Mouse (Mus musculus) adrenal gland, postnatal 10 days (tissue): ENCODE measurements around the gene 4833439L19Rik. TPM values are rescaled to one million over a fixed set of nuclear protein-coding genes. Genes with fewer than 3 reads are reported as not detected.

Experiments used
- DNase-seq: peaks from one replicate; pipeline ENCODE4 v3.0.0; 2021; ENCODE audit warnings: mixed read lengths
- total RNA-seq, 2 experiments: library from RNA; stranded (reverse); gene quantifications; 2 replicates each; pipeline ENCODE4 v1.2.3; 2021

Gene 4833439L19Rik
- total RNA-seq, 2 experiments from 2014 or later: 101 to 104 TPM

- peak; percentile 21 for DNase-seq
Observed at GRCm38 (mm10) chr13:54582860-54583259, 17.6 kb upstream of the 4833439L19Rik start.

- peak; percentile 64 for DNase-seq
Observed at GRCm38 (mm10) chr13:54582126-54582525, 16.9 kb upstream of the 4833439L19Rik start.

DNA sequence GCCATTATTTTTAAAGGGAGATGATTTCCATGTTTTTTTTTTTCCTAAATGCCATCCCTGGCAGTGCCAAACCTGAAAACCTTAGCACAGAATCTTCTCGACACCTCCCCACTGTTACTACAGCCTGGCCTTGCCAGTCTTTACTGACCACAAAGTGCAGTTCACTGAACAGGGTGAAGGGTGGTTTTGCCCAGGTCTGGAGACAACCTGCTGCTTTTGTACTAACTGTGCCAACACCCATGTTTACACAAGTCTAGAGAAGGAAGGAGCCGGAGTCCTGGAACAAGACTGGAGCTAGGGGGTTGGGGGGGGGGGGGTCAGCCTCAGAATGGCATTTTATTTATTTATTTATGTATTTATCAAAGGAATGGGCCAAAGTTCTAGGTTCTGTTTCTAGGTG is 16.1 kb upstream of the 4833439L19Rik start:
- no peak for DNase-seq

DNA sequence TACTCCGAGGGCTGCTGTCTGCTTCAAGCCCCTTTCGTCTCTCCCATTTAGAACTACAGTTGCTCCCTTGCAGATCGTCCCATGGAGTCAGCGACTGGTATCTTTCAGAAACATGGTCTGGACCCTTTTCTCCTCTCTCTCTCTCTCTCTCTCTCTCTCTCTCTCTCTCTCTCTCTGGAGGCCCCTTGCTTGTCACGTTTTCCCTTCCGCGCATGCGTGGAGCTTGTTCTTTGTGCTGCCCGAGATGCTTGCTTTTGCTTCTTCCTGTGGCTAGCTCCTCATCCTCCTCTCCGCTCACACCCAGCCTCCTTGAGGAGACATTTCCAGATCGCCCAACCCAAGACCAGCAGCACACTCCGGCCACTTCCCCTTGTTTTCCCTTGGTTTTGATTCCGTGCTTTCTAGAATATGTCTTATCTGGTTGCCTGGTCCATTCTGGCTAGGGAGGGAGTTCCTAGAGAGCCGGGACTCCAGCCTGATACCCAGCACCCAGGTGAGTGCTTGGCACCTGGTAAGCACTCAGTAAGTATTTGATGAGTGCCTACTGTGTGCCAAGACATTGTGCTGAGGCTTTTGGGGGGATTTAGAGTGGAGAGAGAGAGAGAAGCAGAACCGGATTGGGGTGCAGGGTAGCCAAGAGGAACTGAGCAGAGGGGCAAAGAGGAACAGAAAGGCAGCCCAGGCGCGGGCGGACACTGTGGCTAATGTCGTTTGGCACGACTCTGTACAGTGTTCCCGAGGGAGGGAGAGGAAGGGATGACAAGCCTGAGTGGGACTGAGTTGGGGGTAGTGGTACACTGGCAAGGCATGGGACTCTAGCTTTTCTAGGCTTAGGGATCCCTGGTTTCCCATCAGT is 12.6 kb upstream of the 4833439L19Rik start:
- no peak for DNase-seq

- DNase-seq: peak; percentile 42
Observed at GRCm38 (mm10) chr13:54575489-54575888, 10.3 kb upstream of the 4833439L19Rik start.

DNA sequence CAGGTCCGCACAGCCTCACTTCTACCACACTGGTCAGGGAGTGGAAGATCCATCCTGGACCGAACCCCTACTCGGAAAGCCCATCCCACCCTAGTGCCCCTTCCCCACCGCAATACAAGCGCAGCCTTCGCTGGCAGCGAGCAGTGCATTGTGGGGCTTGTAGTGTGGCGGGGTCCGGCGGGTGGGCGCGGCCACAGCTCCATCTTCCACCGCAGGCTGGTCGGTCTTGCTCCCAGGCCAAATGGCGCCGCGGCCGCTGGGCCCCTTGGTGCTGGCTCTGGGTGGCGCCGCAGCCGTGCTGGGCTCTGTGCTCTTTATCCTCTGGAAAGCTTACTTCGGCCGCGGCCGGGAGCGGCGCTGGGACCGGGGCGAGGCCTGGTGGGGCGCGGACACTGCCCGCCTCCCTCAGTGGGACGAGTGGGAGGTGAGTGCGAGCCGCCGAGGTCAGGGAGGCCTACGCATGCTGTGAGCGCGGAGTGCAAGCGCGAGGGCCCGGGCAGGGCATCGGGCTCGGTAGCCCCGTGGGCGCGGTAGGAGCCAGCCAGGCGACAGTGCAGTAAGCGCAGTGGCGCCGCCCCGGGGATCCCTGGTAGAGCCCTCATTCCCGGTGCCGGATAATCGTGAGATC is 9.7 kb upstream of the 4833439L19Rik start, which contains the start of gene Arl10:
Arl10 (plus strand) TSS at position 162 of the 628 bp plus-strand sequence.
- DNase-seq: peak; percentile 86

DNA sequence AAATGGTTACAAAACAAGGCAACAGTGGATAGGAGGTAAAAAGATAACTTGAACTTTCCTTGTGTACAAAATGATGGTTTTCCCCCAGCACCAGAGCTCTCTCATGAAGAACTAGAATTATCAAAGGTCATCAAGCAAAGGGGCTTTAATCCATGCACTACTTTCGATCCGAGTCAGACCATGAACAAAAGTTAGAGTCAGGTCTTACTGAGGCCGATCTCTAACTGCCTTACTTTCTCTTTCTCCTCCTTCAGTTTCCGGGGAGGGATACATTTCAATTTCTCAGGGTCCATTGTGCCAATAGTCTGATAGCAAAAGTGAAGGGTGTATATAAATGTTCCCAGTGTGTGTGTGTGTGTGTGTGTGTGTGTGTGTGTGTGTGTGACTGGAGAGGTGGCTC is 7.4 kb upstream of the 4833439L19Rik start:
- DNase-seq: no peak

- peak; percentile 45 for DNase-seq
Observed at GRCm38 (mm10) chr13:54571637-54572036, 6.4 kb upstream of the 4833439L19Rik start.

DNA sequence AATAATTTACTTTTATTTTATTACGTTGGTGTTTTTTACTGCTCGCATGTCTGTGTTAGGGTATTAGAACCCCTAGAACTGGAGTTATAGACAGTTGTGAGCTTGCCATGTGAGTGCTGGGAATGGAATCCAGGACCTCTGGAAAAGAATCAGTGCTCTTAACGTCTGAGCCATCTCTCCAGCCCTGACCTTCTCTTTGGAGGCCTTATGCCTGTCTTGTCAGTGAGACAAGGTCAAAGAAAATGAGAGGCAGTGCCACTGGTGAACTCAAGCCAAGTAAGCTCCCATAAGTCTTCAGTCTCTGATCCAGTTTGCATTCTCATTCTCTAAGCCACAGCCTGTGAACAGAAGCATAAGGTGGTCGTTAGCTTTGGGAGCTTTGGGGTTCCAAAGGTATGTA is 5.5 kb upstream of the 4833439L19Rik start:
- peak; percentile 53 for DNase-seq

- no peak for DNase-seq
Observed at GRCm38 (mm10) chr13:54569282-54569681, 4.0 kb upstream of the 4833439L19Rik start.

GRCm38 (mm10) chr13:54568380-54568779 is 3.1 kb upstream of the 4833439L19Rik start:
- no peak for DNase-seq

DNA sequence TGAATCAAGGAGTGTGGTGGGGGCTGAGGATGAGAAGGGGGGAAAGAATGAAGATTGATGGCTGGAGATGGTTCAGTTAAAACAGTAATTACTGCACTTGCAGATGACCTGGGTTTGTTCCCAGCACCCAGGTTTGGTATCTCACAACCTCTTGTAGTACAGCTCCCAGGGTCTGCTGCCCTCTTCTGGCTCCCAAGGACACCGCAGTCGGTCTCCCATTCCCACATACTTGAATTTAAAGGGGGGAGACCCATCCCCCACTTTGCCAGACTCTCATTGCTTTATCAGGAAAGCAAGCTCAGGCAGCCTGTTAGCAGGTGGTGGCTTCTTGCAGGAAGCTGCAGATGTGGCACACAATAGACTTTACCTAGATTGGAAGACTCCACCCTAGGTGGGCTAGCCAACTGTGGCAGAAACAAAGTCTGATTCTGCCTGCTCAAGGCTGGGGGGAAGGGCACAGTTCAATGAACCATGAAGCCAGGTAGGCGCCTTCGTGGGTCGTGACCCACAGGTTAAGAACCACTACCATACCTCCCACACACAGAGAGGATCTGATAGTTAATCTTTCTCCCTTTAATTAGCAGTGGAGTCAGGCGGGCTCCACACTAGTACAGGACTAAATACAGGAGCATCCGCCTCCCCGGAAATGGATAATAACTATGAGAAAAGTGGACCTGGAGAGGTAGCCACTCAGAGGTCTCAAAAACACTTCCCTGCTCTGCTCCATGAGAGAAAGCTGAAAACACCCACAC is 535 bp upstream of the 4833439L19Rik start:
- DNase-seq: peak; percentile 57

DNA sequence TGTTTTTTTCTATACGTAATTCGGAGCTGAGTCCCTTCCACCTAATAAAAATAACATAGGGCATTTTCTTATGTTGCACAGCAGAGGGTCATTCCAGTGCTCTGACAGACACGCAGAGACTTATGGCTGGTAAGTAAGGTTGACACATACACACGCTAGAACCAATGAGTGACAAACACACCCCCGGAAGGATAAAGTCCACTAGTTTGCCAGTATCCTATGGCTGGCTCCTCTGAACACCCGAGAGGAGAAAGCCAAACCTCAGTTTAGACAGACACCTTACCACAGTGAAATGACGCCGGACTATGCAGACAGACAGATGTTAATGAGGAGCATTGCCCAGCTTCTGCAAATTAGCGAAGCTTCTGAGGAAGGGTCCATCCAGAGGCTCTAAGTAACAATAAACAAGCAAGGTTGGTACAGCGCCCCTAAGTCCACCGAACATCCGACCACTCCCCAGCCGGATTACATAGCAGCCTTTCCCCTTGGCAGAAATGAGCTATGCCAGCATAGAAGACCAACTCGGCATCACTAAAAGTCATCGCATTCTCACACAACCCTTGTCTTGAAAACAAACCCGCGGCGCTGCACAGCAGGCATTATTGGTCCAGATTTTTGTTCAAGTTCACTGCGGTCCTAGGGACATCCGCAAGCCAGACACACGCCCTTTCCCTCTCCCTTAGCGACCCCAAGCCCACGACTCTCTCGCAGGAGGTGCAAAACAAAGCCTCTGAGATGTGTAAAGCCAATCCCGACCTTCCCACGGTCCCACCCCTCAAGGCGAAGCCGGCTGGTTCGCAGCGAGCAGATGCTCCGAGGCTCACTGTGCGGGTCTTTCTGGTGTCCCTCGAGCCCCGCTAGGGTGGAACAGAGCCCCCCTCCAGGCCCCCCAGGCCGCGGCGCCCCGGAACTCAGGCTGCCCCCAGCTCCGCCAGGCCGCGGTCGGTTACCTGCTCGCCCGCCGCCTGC is 719 bp downstream of the 4833439L19Rik start:
- DNase-seq: no peak

DNA sequence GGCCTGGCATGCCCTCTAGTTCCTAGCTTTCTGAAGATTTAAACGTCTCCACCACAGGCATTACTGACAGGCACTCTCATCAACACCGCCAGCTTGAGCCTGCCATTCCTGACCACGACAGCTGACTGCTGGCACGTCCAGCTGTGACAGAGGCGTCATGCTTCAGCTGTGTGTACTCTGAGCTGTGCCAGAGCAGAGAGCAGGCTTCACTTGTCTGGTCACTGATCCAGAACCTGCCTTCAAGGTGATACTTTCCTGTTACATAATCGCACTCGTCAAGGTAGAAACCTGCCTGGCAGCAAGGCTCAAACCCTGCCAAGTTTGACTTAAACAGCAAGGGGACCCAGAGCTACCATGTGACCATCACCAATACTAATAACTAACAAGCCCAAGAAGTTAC is 2.7 kb downstream of the 4833439L19Rik start:
- no peak for DNase-seq

DNA sequence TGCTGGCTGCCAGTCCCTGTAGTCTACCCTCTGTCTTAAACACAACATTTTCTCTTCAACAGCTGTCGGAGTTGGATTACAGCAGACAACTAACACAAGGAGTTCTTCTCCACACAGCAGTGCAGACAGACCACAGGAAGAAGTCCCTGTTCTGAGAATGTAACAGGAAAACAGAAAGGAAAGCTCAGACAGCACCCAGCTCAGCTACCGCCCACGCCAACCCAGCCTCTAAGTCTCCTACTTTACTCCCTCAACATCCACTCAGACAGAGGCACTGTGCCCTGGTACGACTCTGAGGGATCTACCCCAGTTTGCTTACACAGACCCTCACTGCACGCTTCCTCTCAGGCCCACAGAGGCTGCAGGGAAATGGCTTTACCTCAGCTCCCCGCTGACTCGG is 4.6 kb downstream of the 4833439L19Rik start:
- DNase-seq: no peak

- DNase-seq: no peak
Observed at GRCm38 (mm10) chr13:54559656-54560055, 5.6 kb downstream of the 4833439L19Rik start.

DNA sequence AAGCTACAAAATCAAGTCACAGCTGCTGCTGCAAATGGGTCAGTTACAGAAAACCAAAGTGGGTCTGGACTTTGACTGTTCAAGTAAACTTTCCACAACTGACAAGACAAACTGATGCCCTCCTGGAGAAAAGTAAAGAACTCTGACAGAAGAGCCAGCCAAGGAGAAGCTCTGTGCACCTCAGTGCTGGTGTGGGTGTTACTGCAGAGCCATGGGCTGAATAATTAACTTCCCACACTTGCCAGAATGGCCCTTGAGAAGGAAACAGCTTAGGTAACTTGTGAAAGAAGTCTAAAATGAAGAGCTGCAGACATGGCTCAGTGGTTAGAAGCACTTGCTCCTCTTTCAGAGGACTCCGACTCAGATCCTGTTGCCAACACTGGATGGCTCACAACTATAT is 7.6 kb downstream of the 4833439L19Rik start:
- no peak for DNase-seq

GRCm38 (mm10) chr13:54556796-54557195 is 8.4 kb downstream of the 4833439L19Rik start:
- peak; percentile 73 for DNase-seq

DNA sequence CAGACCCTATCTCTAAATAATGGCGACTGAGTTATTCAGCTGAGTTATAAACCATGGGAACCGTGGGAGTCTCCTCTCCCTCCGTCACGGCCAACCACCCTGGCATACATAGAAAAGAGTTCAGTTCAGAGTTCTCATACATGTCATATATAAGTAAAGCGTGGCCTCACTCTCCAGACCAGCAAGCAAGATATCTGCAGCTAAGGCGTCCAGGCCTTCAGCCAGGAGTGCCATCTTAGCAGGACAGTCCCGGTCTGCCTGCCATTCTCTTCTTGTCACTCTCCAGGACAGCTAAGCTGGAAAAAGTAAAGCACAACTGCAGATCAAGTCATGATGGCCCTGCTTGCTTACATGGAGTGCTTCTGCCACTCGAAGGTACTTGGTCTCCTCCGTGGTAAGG is 9.1 kb downstream of the 4833439L19Rik start:
- DNase-seq: no peak

- DNase-seq: no peak
Observed at GRCm38 (mm10) chr13:54548036-54548435, 17.2 kb downstream of the 4833439L19Rik start.

DNA sequence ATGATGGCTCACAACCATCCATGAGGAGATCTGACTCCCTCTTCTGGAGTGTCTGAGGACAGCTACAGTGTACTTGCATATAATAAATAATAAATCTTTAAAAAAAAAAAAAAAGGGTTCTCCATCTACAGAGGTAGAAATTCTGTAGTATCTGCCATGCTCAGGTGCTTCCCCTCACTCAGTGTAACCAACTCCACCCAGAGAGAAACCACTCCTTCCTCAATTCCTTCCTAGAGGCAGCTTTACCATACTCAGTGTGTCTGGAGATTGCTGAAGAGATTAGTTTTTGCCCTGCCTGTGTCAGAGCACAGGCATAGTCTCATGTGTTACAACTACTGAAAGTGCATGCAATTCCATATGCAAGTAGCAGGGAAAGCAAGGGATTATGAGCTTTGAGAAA is 33.1 kb downstream of the 4833439L19Rik start:
- DNase-seq: no peak

DNA sequence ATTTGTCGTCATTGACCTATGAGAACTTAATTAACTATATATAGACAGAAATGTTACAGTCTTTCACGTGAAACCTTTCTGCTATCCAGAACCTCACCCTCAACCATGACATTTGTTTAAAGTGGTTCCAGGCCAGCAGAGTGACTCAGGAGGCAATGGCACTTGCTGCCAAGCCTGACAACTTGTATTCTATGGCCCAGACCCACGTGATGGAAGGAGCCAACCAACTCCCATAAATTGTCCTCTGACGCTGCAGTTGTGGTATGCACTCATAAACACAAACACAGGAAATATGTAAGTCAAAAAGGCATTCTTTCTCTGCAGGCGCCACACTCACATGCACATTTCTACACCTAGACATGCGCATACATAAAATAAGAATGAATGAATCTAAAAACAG is 38.1 kb downstream of the 4833439L19Rik start:
- DNase-seq: peak; percentile 30
